In the genomic region with DNA sequence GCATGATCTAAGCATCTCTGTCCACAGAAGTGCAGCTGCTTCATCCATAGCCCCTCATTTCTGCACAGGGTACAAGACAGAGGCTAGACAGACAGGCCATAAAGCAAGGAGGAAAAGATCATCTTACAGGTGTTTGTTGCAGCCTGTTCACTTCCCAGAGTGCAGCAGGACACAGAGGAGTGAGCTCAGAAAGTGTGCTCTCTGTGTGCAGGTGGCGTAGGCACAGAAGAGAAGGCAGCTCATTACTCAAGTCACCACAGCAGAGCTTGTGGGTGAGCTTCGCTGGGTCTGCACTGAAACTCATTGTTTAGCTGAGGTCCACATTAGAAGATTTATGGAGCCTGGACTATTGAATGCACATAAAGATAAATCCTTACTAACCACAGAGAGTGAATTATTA, we compare ENCODE assay signal across 26 mouse cellular contexts. TPM values are rescaled to one million over a fixed set of nuclear protein-coding genes. Genes with fewer than 3 reads are reported as not detected.
DNase-seq lines count a peak whose midpoint lies in the region; ATAC-seq and TF ChIP-seq lines count a peak whose summit lies in the region.
"Had no signal": no experiment of that assay in that cellular context is flagged by ENCODE, and none has a peak within 500 bp of the region (broad histone marks: within the 10 kb centered on the region; RNA-seq: fewer than 3 reads in every experiment).

No protein-coding gene starts in this region.

- TF ChIP-seq CTCF in kidney, postnatal 0 days (IDR thresholded peaks at IDR 0.05; ENCODE audit: low read depth): no peak

- 31% methylated on average over 2 of the region's 2 CpGs for WGBS in kidney, embryonic 14.5 days
- WGBS in kidney, postnatal 0 days: 41% methylated on average over 2 of the region's 2 CpGs
- 45% methylated on average over 2 of the region's 2 CpGs for WGBS in neural tube, embryonic 11.5 days
- 21% methylated on average over 2 of the region's 2 CpGs for WGBS in neural tube, embryonic 15.5 days

- no peaks in the 10 kb centered on the region for H3K9me3 ChIP-seq in kidney, embryonic 14.5 days (ENCODE audit: control insufficient read depth, low read length)
- no peaks in the 10 kb centered on the region for H3K9me3 ChIP-seq in kidney, postnatal 0 days (replicated peaks; ENCODE audit: low read length)
- no peaks in the 10 kb centered on the region for H3K9me3 ChIP-seq in neural tube, embryonic 11.5 days (ENCODE audit: control insufficient read depth, low read length)
- no peaks in the 10 kb centered on the region for H3K9me3 ChIP-seq in neural tube, embryonic 15.5 days (replicated peaks)
- H3K9me3 ChIP-seq: embryonic facial prominence, embryonic 12.5 days; embryonic facial prominence, embryonic 15.5 days; G1E; hindbrain, embryonic 12.5 days; hindbrain, embryonic 15.5 days had no signal

- H3K27ac ChIP-seq in kidney, embryonic 14.5 days (ENCODE audit: low read depth, low read length): no peak overlapping the region
- H3K27ac ChIP-seq in kidney, postnatal 0 days: no peak overlapping the region
- no peak overlapping the region for H3K27ac ChIP-seq in neural tube, embryonic 11.5 days (ENCODE audit: low read depth, low read length)
- no peak overlapping the region for H3K27ac ChIP-seq in neural tube, embryonic 15.5 days (replicated peaks)
- H3K27ac ChIP-seq: embryonic facial prominence, embryonic 12.5 days; embryonic facial prominence, embryonic 15.5 days; hindbrain, embryonic 12.5 days; hindbrain, embryonic 15.5 days had no signal

- peaks cover 50% of the 10 kb centered on the region for H3K36me3 ChIP-seq in kidney, embryonic 14.5 days (ENCODE audit: control insufficient read depth, insufficient read depth, low read length)
- H3K36me3 ChIP-seq in kidney, postnatal 0 days (ENCODE audit: insufficient read depth, low read length): peaks cover 34% of the 10 kb centered on the region
- H3K36me3 ChIP-seq in neural tube, embryonic 11.5 days (ENCODE audit: control insufficient read depth, insufficient read depth, low read length): no peaks in the 10 kb centered on the region; the same call in 1 of the 2 replicates
- H3K36me3 ChIP-seq in neural tube, embryonic 15.5 days: no peaks in the 10 kb centered on the region
- H3K36me3 ChIP-seq: G1E; hindbrain, embryonic 12.5 days; hindbrain, embryonic 15.5 days had no signal

- 0 out of 2 replicates have a peak, but pooled peaks have one; percentile 46 for ATAC-seq in kidney, embryonic 14.5 days (ENCODE audit: low FRiP score, low TSS enrichment)
- peak; percentile 29; the same call in 1 of the 2 replicates for ATAC-seq in kidney, postnatal 0 days (replicated peaks; ENCODE audit: low FRiP score, low read depth)
- 0 out of 2 replicates have a peak, but pooled peaks have one; percentile 35 for ATAC-seq in neural tube, embryonic 11.5 days (ENCODE audit: insufficient read depth, low FRiP score, low TSS enrichment)
- ATAC-seq in neural tube, embryonic 15.5 days (ENCODE audit: low FRiP score): no peak
- ATAC-seq: forebrain, embryonic 14.5 days; forebrain, postnatal 0 days; Patski had no signal

- H3K27me3 ChIP-seq in kidney, embryonic 14.5 days (ENCODE audit: control insufficient read depth, insufficient read depth, low read length): no peaks in the 10 kb centered on the region
- no peaks in the 10 kb centered on the region for H3K27me3 ChIP-seq in kidney, postnatal 0 days (ENCODE audit: insufficient read depth, low read length)
- H3K27me3 ChIP-seq in neural tube, embryonic 11.5 days (ENCODE audit: control insufficient read depth, insufficient read depth, low read length): no peaks in the 10 kb centered on the region
- no peaks in the 10 kb centered on the region for H3K27me3 ChIP-seq in neural tube, embryonic 15.5 days (replicated peaks)
- H3K27me3 ChIP-seq: CH12.LX; embryonic facial prominence, embryonic 12.5 days; embryonic facial prominence, embryonic 15.5 days; hindbrain, embryonic 12.5 days; hindbrain, embryonic 15.5 days; Patski had no signal

- H3K4me2 ChIP-seq in kidney, embryonic 14.5 days (replicated peaks; ENCODE audit: low read depth, low read length): no peak overlapping the region
- H3K4me2 ChIP-seq in kidney, postnatal 0 days (ENCODE audit: low read length): no peak overlapping the region
- no peak overlapping the region for H3K4me2 ChIP-seq in neural tube, embryonic 11.5 days (ENCODE audit: low read depth)
- no peak overlapping the region for H3K4me2 ChIP-seq in neural tube, embryonic 15.5 days
- H3K4me2 ChIP-seq: embryonic facial prominence, embryonic 12.5 days; embryonic facial prominence, embryonic 15.5 days; heart, embryonic 11.5 days; hindbrain, embryonic 12.5 days; hindbrain, embryonic 15.5 days had no signal

- H3K4me1 ChIP-seq in kidney, embryonic 14.5 days (ENCODE audit: control insufficient read depth, insufficient read depth, low read length): no peaks in the 10 kb centered on the region
- no peaks in the 10 kb centered on the region for H3K4me1 ChIP-seq in kidney, postnatal 0 days (replicated peaks; ENCODE audit: insufficient read depth, low read length)
- no peaks in the 10 kb centered on the region for H3K4me1 ChIP-seq in neural tube, embryonic 11.5 days (ENCODE audit: control insufficient read depth, insufficient read depth, low read length)
- H3K4me1 ChIP-seq in neural tube, embryonic 15.5 days: no peaks in the 10 kb centered on the region
- H3K4me1 ChIP-seq: embryonic facial prominence, embryonic 12.5 days; embryonic facial prominence, embryonic 15.5 days; hindbrain, embryonic 12.5 days; hindbrain, embryonic 15.5 days had no signal

- H3K4me3 ChIP-seq in kidney, embryonic 14.5 days (ENCODE audit: low read length): no peak overlapping the region
- no peak overlapping the region for H3K4me3 ChIP-seq in kidney, postnatal 0 days (replicated peaks; ENCODE audit: low read depth, low read length)
- no peak overlapping the region for H3K4me3 ChIP-seq in neural tube, embryonic 11.5 days (ENCODE audit: low read depth, low read length)
- no peak overlapping the region for H3K4me3 ChIP-seq in neural tube, embryonic 15.5 days (replicated peaks)
- H3K4me3 ChIP-seq: embryonic facial prominence, embryonic 12.5 days; embryonic facial prominence, embryonic 15.5 days; hindbrain, embryonic 12.5 days; hindbrain, embryonic 15.5 days had no signal

- DNase-seq in kidney, adult 8-10 months: no peak
- DNase-seq in kidney, postnatal 0 days (ENCODE audit: low spot score): no peak
- DNase-seq in kidney, adult 9 months: no peak
- DNase-seq in neural tube, embryonic 11.5 days (ENCODE audit: low spot score): no peak
- no peak for DNase-seq in heart, adult 11 months
- DNase-seq: adrenal gland, postnatal 10 days; adrenal gland, postnatal 36 days; B cell, adult 2 months; cerebellum, adult 11 months; cerebellum, adult 2 months; cerebellum, adult 9-11 months; cerebellum, postnatal 25 days; forebrain, postnatal 0 days; gastrocnemius, postnatal 10 days; gastrocnemius, postnatal 36 days had no signal

- no peak overlapping the region for H3K9ac ChIP-seq in kidney, embryonic 14.5 days (ENCODE audit: low read depth, low read length)
- H3K9ac ChIP-seq in kidney, postnatal 0 days (ENCODE audit: low read depth, low read length): no peak overlapping the region
- H3K9ac ChIP-seq in neural tube, embryonic 11.5 days (ENCODE audit: low read length): no peak overlapping the region
- no peak overlapping the region for H3K9ac ChIP-seq in neural tube, embryonic 15.5 days (replicated peaks)
- H3K9ac ChIP-seq: embryonic facial prominence, embryonic 12.5 days; embryonic facial prominence, embryonic 15.5 days; forebrain, postnatal 0 days; hindbrain, embryonic 12.5 days; hindbrain, embryonic 15.5 days had no signal

RNA-seq across cellular contexts. Expression of a gene that starts 32.6 kb away (rescaled TPM):
- polyA plus RNA-seq in kidney, embryonic 14.5 days (2014; fragmentation: Nextera tagmentation; extraction: Ambion mirVana): 1.6 and 1.7 TPM in 2 replicates
- 0.70 and 0.84 TPM in 2 replicates for polyA plus RNA-seq in kidney, postnatal 0 days (2015; fragmentation: Nextera tagmentation; extraction: Ambion mirVana)
- 0.62 and 0.70 TPM in 2 replicates for polyA plus RNA-seq in neural tube, embryonic 11.5 days (2014; fragmentation: Nextera tagmentation; extraction: Ambion mirVana)
- polyA plus RNA-seq in neural tube, embryonic 15.5 days (2015; fragmentation: Nextera tagmentation; extraction: Ambion mirVana): 0.88 and 0.95 TPM in 2 replicates
- polyA plus RNA-seq: G1E had no signal

RNA-seq across cellular contexts. Expression of a gene that starts 42.8 kb away (rescaled TPM):
- 135 and 153 TPM in 2 replicates for polyA plus RNA-seq in kidney, embryonic 14.5 days (2014; fragmentation: Nextera tagmentation; extraction: Ambion mirVana)
- 132 and 139 TPM in 2 replicates for polyA plus RNA-seq in kidney, postnatal 0 days (2015; fragmentation: Nextera tagmentation; extraction: Ambion mirVana)
- 90.0 and 103 TPM in 2 replicates for polyA plus RNA-seq in neural tube, embryonic 11.5 days (2014; fragmentation: Nextera tagmentation; extraction: Ambion mirVana)
- 83.9 and 92.8 TPM in 2 replicates for polyA plus RNA-seq in neural tube, embryonic 15.5 days (2015; fragmentation: Nextera tagmentation; extraction: Ambion mirVana)

RNA-seq across cellular contexts. Expression of a gene that starts 45.5 kb away (rescaled TPM):
- polyA plus RNA-seq in kidney, embryonic 14.5 days (2014; fragmentation: Nextera tagmentation; extraction: Ambion mirVana): 0.37 and 0.45 TPM in 2 replicates
- 0.09 TPM in 1 of 2 replicates, not detected in the other for polyA plus RNA-seq in kidney, postnatal 0 days (2015; fragmentation: Nextera tagmentation; extraction: Ambion mirVana)
- polyA plus RNA-seq in neural tube, embryonic 11.5 days (2014; fragmentation: Nextera tagmentation; extraction: Ambion mirVana): 0.15 and 0.23 TPM in 2 replicates
- polyA plus RNA-seq in neural tube, embryonic 15.5 days (2015; fragmentation: Nextera tagmentation; extraction: Ambion mirVana): not detected in 2 replicates
- polyA plus RNA-seq: cerebellum, adult 2 months; forebrain, embryonic 14.5 days; forebrain, postnatal 0 days; G1E; Patski had no signal
